Mouse (Mus musculus) midbrain, embryonic 16.5 days (tissue): ENCODE measurements at regions not wholly inside any gene's neighbourhood (a gene's known extent, or its start where the extent isn't known, plus 50 kb on each side); places are given as distances from the start of the nearest gene placed in this dataset.
"Not testable (repeated sequence)": the region's sequence is repeated elsewhere in the genome, so short reads cannot be mapped to it uniquely, and the experiment has no call there.

ENCODE experiments used
- ATAC-seq: fragments of 200-750 bp; cut with Nextera tagmentation; 2 replicates; pipeline ENCODE4 v1.8.0; 2017; ENCODE audit warnings: moderate TSS enrichment
- H3K27ac ChIP-seq: fragments of 300-500 bp; sonication (generic); 2 replicates; pipeline ENCODE4 v1.5.1; 2014; ENCODE audit warnings: mild to moderate bottlenecking, low read length, mixed read lengths
- H3K27me3 ChIP-seq: fragments of 300-500 bp; sonication (generic); 2 replicates; pipeline ENCODE4 v1.6.1; 2014; ENCODE audit warnings: low read depth, low read length, mixed read lengths; ENCODE audit not compliant: control insufficient read depth, insufficient read depth
- H3K36me3 ChIP-seq: fragments of 300-500 bp; sonication (generic); 2 replicates; pipeline ENCODE4 v1.6.1; 2014; ENCODE audit warnings: mild to moderate bottlenecking, low read length, moderate library complexity, mixed read lengths; ENCODE audit not compliant: control insufficient read depth, insufficient read depth
- H3K4me1 ChIP-seq: fragments of 300-500 bp; sonication (generic); 2 replicates; pipeline ENCODE4 v1.6.1; 2014; ENCODE audit warnings: mild to moderate bottlenecking, low read length, mixed read lengths; ENCODE audit not compliant: control insufficient read depth, insufficient read depth
- H3K4me2 ChIP-seq: fragments of 300-500 bp; sonication (generic); 2 replicates; pipeline ENCODE4 v1.6.1; 2014; ENCODE audit warnings: mild to moderate bottlenecking, low read length, mixed read lengths
- H3K4me3 ChIP-seq: fragments of 300-500 bp; sonication (generic); 2 replicates; pipeline ENCODE4 v1.5.1; 2014; ENCODE audit warnings: low read depth, mild to moderate bottlenecking, low read length, moderate library complexity, mixed read lengths
- H3K9ac ChIP-seq: fragments of 300-500 bp; sonication (generic); 2 replicates; pipeline ENCODE4 v1.6.1; 2014; ENCODE audit warnings: low read depth, low read length, mixed read lengths
- H3K9me3 ChIP-seq: fragments of 300-500 bp; sonication (generic); replicated peaks from 2 replicates; pipeline ENCODE4 v1.6.1; 2014; ENCODE audit warnings: mild to moderate bottlenecking, low read length, mixed read lengths; ENCODE audit not compliant: control insufficient read depth, poor library complexity, severe bottlenecking
- WGBS: fragments of 180-500 bp; shearing (Covaris S2); extraction: QIAGEN DNeasy Blood & Tissue Kit; methylation state at CpG from one replicate; pipeline ENCODE4 v1.1.7; 2014; 5-methylcytosine and 5-hydroxymethylcytosine counted together

GRCm38 (mm10) chr12:74825664-74826063, 351.5 kb downstream of the Kcnh5 start:
- Histone ChIP-seq H3K4me2 (no peak overlapping the region), H3K36me3 (no peaks in the 10 kb centered on the region), H3K27ac (no peak overlapping the region), H3K9ac (no peak overlapping the region), H3K27me3 (no peaks in the 10 kb centered on the region), H3K9me3 (no peaks in the 10 kb centered on the region), H3K4me1 (no peaks in the 10 kb centered on the region), H3K4me3 (no peak overlapping the region)
- no peak for ATAC-seq
- 16% methylated on average over 3 of the region's 3 CpGs for WGBS

GRCm38 (mm10) chr12:74824735-74825494, 352.2 kb downstream of the Kcnh5 start:
- H3K27me3 ChIP-seq = no peaks in the 10 kb centered on the region
- no peak overlapping the region for H3K27ac ChIP-seq
- no peaks in the 10 kb centered on the region for H3K9me3 ChIP-seq
- no peak overlapping the region for H3K4me3 ChIP-seq
- H3K4me2 ChIP-seq = no peak overlapping the region
- peak; percentile 39; the same call in 1 of the 2 replicates for ATAC-seq
- H3K9ac ChIP-seq = no peak overlapping the region
- whole genome bisulfite sequencing = 39% methylated on average over 3 of the region's 3 CpGs
- no peaks in the 10 kb centered on the region for H3K36me3 ChIP-seq
- H3K4me1 ChIP-seq = no peaks in the 10 kb centered on the region

- 75% methylated on average over 3 of the region's 3 CpGs for WGBS
- not testable (repeated sequence) for ATAC-seq
These were observed 361.0 kb downstream of the Kcnh5 start for GRCm38 (mm10) chr12:74816181-74816580.

GRCm38 (mm10) chr12:74808571-74808970, 368.6 kb downstream of the Kcnh5 start:
- not testable (repeated sequence) for H3K27me3 ChIP-seq, H3K4me3 ChIP-seq, H3K36me3 ChIP-seq, H3K4me2 ChIP-seq, H3K9me3 ChIP-seq, ATAC-seq, H3K4me1 ChIP-seq, H3K27ac ChIP-seq, H3K9ac ChIP-seq
- 90% methylated on average over 2 of the region's 2 CpGs for WGBS

More at GRCm38 (mm10) chr12:74816181-74816580, 361.0 kb downstream of the Kcnh5 start:
- H3K4me2 ChIP-seq, H3K4me3 ChIP-seq, H3K9me3 ChIP-seq, H3K4me1 ChIP-seq, H3K36me3 ChIP-seq, H3K27ac ChIP-seq, H3K9ac ChIP-seq, H3K27me3 ChIP-seq: not testable (repeated sequence)

- not testable (repeated sequence) for H3K27ac ChIP-seq, H3K9me3 ChIP-seq, H3K36me3 ChIP-seq, H3K4me2 ChIP-seq, H3K9ac ChIP-seq, H3K4me1 ChIP-seq, H3K4me3 ChIP-seq, ATAC-seq, H3K27me3 ChIP-seq
- 94% methylated on average over 15 of the region's 15 CpGs for WGBS
These were observed 369.2 kb downstream of the Kcnh5 start for GRCm38 (mm10) chr12:74807926-74808325.

GRCm38 (mm10) chr12:74803740-74804512, 373.2 kb downstream of the Kcnh5 start:
- no peak overlapping the region for H3K4me3 ChIP-seq
- no peak; the same call in 1 of the 2 replicates for ATAC-seq
- no peaks in the 10 kb centered on the region for H3K36me3 ChIP-seq
- no peaks in the 10 kb centered on the region for H3K27me3 ChIP-seq
- H3K9me3 ChIP-seq = peaks cover 3% of the 10 kb centered on the region; the same call in 1 of the 2 replicates
- no peak overlapping the region for H3K27ac ChIP-seq
- H3K9ac ChIP-seq = no peak overlapping the region
- no peak overlapping the region for H3K4me2 ChIP-seq
- 67% methylated on average over 13 of the region's 13 CpGs for WGBS
- H3K4me1 ChIP-seq = no peaks in the 10 kb centered on the region

GRCm38 (mm10) chr12:74792036-74792435, 385.1 kb downstream of the Kcnh5 start:
- no peaks in the 10 kb centered on the region for H3K9me3 ChIP-seq
- no peak overlapping the region for H3K4me3 ChIP-seq
- H3K4me2 ChIP-seq = no peak overlapping the region
- 92% methylated on average over 3 of the region's 3 CpGs for WGBS
- no peak overlapping the region for H3K9ac ChIP-seq
- H3K27me3 ChIP-seq = no peaks in the 10 kb centered on the region
- no peaks in the 10 kb centered on the region for H3K4me1 ChIP-seq
- no peaks in the 10 kb centered on the region for H3K36me3 ChIP-seq
- no peak for ATAC-seq
- no peak overlapping the region for H3K27ac ChIP-seq

GRCm38 (mm10) chr12:74762284-74762683, 414.8 kb downstream of the Kcnh5 start:
- no peak for ATAC-seq
- H3K9me3 ChIP-seq = no peaks in the 10 kb centered on the region
- no peak overlapping the region for H3K4me3 ChIP-seq
- 96% methylated on average over 1 of the region's 1 CpGs for WGBS
- H3K9ac ChIP-seq = no peak overlapping the region
- no peak overlapping the region for H3K27ac ChIP-seq
- no peak overlapping the region for H3K4me2 ChIP-seq
- H3K36me3 ChIP-seq = no peaks in the 10 kb centered on the region
- H3K27me3 ChIP-seq = no peaks in the 10 kb centered on the region
- no peaks in the 10 kb centered on the region for H3K4me1 ChIP-seq

GRCm38 (mm10) chr12:74745051-74745450, 428.9 kb upstream of the Gm11042 start:
- no peaks in the 10 kb centered on the region for H3K36me3 ChIP-seq
- H3K4me3 ChIP-seq = no peak overlapping the region
- no peak overlapping the region for H3K4me2 ChIP-seq
- 82% methylated on average over 1 of the region's 1 CpGs for WGBS
- no peak for ATAC-seq
- no peaks in the 10 kb centered on the region for H3K9me3 ChIP-seq
- no peak overlapping the region for H3K27ac ChIP-seq
- no peak overlapping the region for H3K9ac ChIP-seq
- H3K27me3 ChIP-seq = no peaks in the 10 kb centered on the region
- no peaks in the 10 kb centered on the region for H3K4me1 ChIP-seq
